Mouse (Mus musculus) heart, embryonic 15.5 days (tissue): Measurements from ENCODE around the gene Gm20662. TPM values are rescaled to one million over a fixed set of nuclear protein-coding genes. Genes with fewer than 3 reads are reported as not detected.

Source experiments
- ATAC-seq: fragments of 200-750 bp; cut with Nextera tagmentation; replicated peaks from 2 replicates; pipeline ENCODE4 v1.8.0; 2017; ENCODE audit warnings: low read depth, moderate TSS enrichment; ENCODE audit not compliant: insufficient number of reproducible peaks, insufficient read depth, low FRiP score
- H3K27ac ChIP-seq: fragments of 300-500 bp; sonication (generic); 2 replicates; pipeline ENCODE4 v1.5.1; 2015; ENCODE audit warnings: mild to moderate bottlenecking, inconsistent platforms
- H3K27me3 ChIP-seq: fragments of 300-500 bp; sonication (generic); 2 replicates; pipeline ENCODE4 v1.6.1; 2015; ENCODE audit warnings: inconsistent platforms
- H3K36me3 ChIP-seq: fragments of 300-500 bp; sonication (generic); 2 replicates; pipeline ENCODE4 v1.6.1; 2015; ENCODE audit warnings: mild to moderate bottlenecking, inconsistent platforms
- H3K4me1 ChIP-seq: fragments of 300-500 bp; sonication (generic); replicated peaks from 2 replicates; pipeline ENCODE4 v1.6.1; 2015; ENCODE audit warnings: inconsistent platforms
- H3K4me2 ChIP-seq: fragments of 300-500 bp; sonication (generic); 2 replicates; pipeline ENCODE4 v1.6.1; 2015; ENCODE audit warnings: inconsistent platforms, mild to moderate bottlenecking, moderate library complexity
- H3K4me3 ChIP-seq: fragments of 300-500 bp; sonication (generic); 2 replicates; pipeline ENCODE4 v1.5.1; 2015; ENCODE audit warnings: mild to moderate bottlenecking, inconsistent platforms
- H3K9ac ChIP-seq: fragments of 300-500 bp; sonication (generic); 2 replicates; pipeline ENCODE4 v1.6.1; 2015; ENCODE audit warnings: mild to moderate bottlenecking, inconsistent platforms
- H3K9me3 ChIP-seq: fragments of 300-500 bp; sonication (generic); replicated peaks from 2 replicates; pipeline ENCODE4 v1.6.1; 2016; ENCODE audit warnings: inconsistent platforms
- WGBS: fragments of 180-500 bp; shearing (Covaris S2); methylation state at CpG from one replicate; pipeline ENCODE4 v1.1.7; 2015; ENCODE audit warnings: mixed read lengths; 5-methylcytosine and 5-hydroxymethylcytosine counted together
- polyA plus RNA-seq: library from polyadenylated mRNA; unstranded; fragments of >200 nt; fragmentation: Nextera tagmentation; extraction: Ambion mirVana; gene quantifications from 2 replicates; pipeline ENCODE4 v1.2.1, GENCODE M21; 2015

The Gm20662 gene
- polyA plus RNA-seq, 1 experiment from 2014 or later, result 0.19 TPM

DNA sequence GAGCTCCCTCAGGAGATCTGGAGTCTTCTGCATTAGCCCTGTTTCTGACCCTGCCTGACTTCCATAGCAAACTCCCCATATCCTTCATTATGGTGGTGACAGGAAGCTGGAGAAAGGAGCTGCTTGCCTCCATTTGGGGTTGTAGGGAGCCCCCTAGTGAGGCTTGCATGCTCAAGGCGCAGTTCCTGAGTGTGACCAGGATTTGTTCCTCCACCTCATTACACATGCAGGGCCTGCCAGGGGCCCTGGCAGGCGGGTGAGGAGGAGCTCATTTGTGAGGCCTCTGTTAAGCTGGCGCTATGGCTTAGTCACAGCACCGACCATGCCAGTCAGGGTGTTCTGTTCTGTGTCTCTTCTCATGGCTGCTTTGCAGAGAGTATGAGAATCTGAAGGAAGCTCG is 34.3 kb upstream of the Gm20662 start:
- Histone ChIP-seq H3K4me3 (no peak overlapping the region), H3K9ac (no peak overlapping the region), H3K36me3 (peaks cover 17% of the 10 kb centered on the region; the same call in 1 of the 2 replicates), H3K4me2 (no peak overlapping the region), H3K4me1 (peaks cover 7% of the 10 kb centered on the region), H3K27ac (no peak overlapping the region), H3K27me3 (no peaks in the 10 kb centered on the region), H3K9me3 (no peaks in the 10 kb centered on the region)
- ATAC-seq, result no peak
- 50% methylated on average over 5 of the region's 5 CpGs for WGBS

DNA sequence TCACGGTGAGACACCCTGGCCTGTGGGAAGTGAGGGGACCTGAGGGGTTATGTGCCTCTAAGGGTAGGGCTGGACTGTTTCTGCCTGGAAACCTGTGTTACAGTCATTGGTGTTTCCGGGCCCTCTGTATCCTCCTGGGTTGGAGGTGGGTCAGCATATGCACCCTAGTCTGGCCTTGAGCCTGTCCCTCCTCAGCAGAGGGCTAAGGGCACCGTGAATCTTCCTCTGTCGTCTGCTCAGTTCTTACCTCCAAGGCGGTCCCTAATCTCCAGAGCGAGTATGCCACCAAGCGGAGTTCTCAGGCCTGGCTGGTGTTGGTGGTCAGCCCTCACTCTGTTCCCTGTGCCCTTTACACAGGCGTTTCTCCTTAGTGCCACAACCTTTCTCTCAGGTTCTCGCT is 33.2 kb upstream of the Gm20662 start:
- no peak overlapping the region for H3K4me3 ChIP-seq
- no peaks in the 10 kb centered on the region for H3K27me3 ChIP-seq
- peaks cover 7% of the 10 kb centered on the region for H3K4me1 ChIP-seq
- H3K9ac ChIP-seq, result no peak overlapping the region
- H3K27ac ChIP-seq, result no peak overlapping the region
- no peak for ATAC-seq
- H3K9me3 ChIP-seq, result no peaks in the 10 kb centered on the region
- H3K36me3 ChIP-seq, result peaks cover 17% of the 10 kb centered on the region; the same call in 1 of the 2 replicates
- WGBS, result 88% methylated on average over 9 of the region's 9 CpGs
- no peak overlapping the region for H3K4me2 ChIP-seq

DNA sequence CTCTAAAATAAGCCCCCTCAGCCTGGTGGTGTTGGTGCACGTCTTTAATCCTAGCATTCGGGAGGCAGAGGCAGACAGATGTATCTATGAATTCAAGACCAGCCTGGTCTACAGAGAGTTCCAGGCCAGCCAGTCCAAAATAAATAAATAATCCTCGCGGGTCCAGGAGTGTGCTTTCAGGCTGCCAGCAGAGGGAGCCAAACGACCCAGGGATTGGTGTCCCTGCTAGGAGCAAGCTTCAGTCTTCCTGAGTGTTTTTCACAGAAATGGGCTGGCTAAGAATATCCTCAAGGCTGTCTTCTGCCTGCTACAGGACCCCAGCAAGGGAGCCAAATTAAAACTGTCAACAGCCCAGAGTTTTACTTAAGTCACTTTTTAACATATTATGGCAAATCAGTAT is 32.4 kb upstream of the Gm20662 start:
- Histone ChIP-seq H3K27me3 (no peaks in the 10 kb centered on the region), H3K36me3 (peaks cover 17% of the 10 kb centered on the region; the same call in 1 of the 2 replicates), H3K4me2 (no peak overlapping the region), H3K9ac (no peak overlapping the region), H3K4me3 (no peak overlapping the region), H3K27ac (peak overlapping the region; percentile 71; the same call in 1 of the 2 replicates), H3K4me1 (peaks cover 7% of the 10 kb centered on the region), H3K9me3 (no peaks in the 10 kb centered on the region)
- ATAC-seq, result peak; percentile 65
- 12% methylated on average over 5 of the region's 5 CpGs for WGBS

DNA sequence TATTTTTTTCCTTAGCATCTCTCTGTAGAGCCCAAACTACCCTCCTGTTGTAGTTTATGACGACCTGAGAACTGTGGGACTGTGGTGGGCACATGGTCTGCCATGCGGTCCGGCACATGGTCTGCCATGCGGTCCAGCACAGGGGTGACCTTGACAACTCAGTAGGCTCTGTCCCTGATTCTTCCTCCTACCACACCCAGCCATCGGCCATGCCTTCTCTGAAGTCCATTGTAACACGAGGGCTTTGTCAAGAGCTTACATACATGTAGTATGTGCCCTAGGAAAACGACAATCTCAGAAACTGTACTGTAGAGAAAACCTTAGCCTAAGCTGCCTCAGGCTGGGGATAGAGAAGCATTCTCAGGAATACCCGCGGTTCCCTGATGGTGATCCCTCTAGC is 31.5 kb upstream of the Gm20662 start:
- peaks cover 7% of the 10 kb centered on the region for H3K4me1 ChIP-seq
- 89% methylated on average over 9 of the region's 9 CpGs for WGBS
- peaks cover 8% of the 10 kb centered on the region; the same call in 1 of the 2 replicates for H3K36me3 ChIP-seq

DNA sequence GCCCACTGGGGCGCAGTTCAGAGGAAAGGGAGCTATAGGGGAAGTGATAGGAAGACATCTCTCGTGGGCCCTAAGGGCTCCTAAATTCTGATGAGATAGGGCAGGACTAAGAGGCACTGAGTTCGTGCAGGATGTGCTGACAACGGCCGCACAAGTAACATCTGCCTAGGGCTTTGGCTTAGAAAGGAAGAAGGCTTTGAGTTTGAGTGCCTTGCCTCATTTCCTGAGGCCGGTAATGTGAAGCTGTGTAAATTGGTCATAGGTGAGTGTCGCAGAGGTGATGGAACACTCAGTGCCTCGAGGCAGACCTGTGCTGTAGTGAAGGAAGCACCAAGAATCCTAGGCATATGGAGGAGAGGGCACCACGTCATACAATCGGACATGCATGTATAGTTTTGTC is 29.5 kb upstream of the Gm20662 start:
- no peaks in the 10 kb centered on the region for H3K9me3 ChIP-seq
- no peak overlapping the region for H3K4me2 ChIP-seq
- WGBS, result 72% methylated on average over 10 of the region's 10 CpGs
- no peak overlapping the region for H3K4me3 ChIP-seq
- no peak overlapping the region for H3K9ac ChIP-seq
- H3K27ac ChIP-seq, result no peak overlapping the region
- peaks cover 14% of the 10 kb centered on the region for H3K4me1 ChIP-seq
- H3K36me3 ChIP-seq, result peaks cover 7% of the 10 kb centered on the region; the same call in 1 of the 2 replicates
- H3K27me3 ChIP-seq, result no peaks in the 10 kb centered on the region
- ATAC-seq, result no peak

More for the DNA sequence above, 31.5 kb upstream of the Gm20662 start:
- no peak overlapping the region for H3K9ac ChIP-seq
- no peak overlapping the region for H3K4me3 ChIP-seq
- H3K27me3 ChIP-seq, result no peaks in the 10 kb centered on the region
- H3K9me3 ChIP-seq, result no peaks in the 10 kb centered on the region
- H3K4me2 ChIP-seq, result no peak overlapping the region
- no peak overlapping the region for H3K27ac ChIP-seq
- ATAC-seq, result no peak

DNA sequence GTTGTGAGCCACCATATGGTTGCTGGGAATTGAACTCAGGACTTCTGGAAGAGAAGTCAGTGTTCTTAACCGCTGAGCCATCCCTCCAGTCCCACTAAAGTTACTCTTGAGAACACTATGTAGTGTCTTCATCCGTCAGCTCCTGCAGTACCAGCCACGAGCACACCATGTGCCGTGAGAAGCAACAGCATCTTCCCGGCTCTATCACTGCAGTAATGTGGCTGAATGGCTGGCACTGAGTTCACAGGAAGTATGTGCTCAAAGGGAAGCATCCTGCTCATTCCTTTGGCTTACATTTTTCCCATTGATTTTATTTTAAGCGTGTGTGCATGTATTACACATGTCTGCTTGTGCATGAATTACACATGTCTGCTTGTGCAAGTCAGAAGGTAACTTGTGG is 28.7 kb upstream of the Gm20662 start:
- peaks cover 7% of the 10 kb centered on the region; the same call in 1 of the 2 replicates for H3K36me3 ChIP-seq
- H3K27ac ChIP-seq, result no peak overlapping the region
- no peak overlapping the region for H3K4me2 ChIP-seq
- WGBS, result 71% methylated on average over 6 of the region's 6 CpGs
- H3K27me3 ChIP-seq, result no peaks in the 10 kb centered on the region
- no peak overlapping the region for H3K9ac ChIP-seq
- H3K4me1 ChIP-seq, result peaks cover 16% of the 10 kb centered on the region
- H3K9me3 ChIP-seq, result no peaks in the 10 kb centered on the region
- no peak for ATAC-seq
- no peak overlapping the region for H3K4me3 ChIP-seq

DNA sequence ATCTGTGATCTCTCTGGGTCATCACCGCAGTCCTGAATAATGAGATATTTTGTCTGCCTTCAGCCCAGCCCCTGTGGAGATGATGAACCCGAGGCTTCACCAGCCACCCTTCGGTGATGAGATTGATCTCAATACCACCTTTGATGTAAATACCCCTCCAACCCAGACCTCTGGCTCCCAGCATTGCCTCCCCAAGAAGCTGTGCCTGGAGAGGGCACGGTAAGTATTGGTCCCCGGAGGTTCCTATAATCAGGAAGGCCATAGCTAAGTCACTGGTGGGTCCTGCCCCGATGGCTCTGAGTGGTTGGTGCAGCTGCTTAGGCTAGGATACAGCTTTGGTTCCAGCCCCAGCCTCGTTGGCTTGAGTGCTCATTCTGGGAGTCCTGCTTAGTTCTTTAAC is 27.6 kb upstream of the Gm20662 start:
- no peak overlapping the region for H3K4me3 ChIP-seq
- WGBS, result 88% methylated on average over 7 of the region's 7 CpGs
- H3K27me3 ChIP-seq, result no peaks in the 10 kb centered on the region
- H3K9me3 ChIP-seq, result no peaks in the 10 kb centered on the region
- H3K27ac ChIP-seq, result no peak overlapping the region
- ATAC-seq, result no peak
- 0 out of 2 replicates have a peak, but pooled peaks cover 2% of the 10 kb centered on the region for H3K36me3 ChIP-seq
- H3K4me1 ChIP-seq, result peaks cover 16% of the 10 kb centered on the region
- no peak overlapping the region for H3K9ac ChIP-seq
- H3K4me2 ChIP-seq, result no peak overlapping the region

DNA sequence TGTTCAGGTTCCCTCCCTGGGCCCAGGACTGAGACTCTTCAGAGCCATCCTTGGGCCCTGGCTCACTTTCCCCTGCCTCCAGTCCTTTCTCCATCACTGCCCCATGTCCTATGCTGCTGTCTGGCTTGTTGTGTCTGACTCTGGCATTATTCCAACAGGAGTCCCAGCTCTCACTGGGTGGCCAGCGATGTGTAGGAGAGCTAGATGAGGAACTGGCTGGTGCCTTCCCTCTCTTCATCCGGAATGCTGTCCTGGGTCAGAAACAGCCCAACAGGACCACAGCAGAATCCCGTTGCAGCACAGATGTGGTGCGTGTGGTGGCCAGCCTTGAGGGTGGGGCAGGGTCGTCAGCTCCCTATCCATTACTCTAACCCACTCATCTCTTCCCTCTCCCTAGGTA is 25.8 kb upstream of the Gm20662 start:
- Histone ChIP-seq H3K27ac (no peak overlapping the region), H3K4me2 (no peak overlapping the region), H3K9me3 (no peaks in the 10 kb centered on the region), H3K4me3 (no peak overlapping the region), H3K4me1 (peaks cover 23% of the 10 kb centered on the region), H3K27me3 (no peaks in the 10 kb centered on the region), H3K36me3 (0 out of 2 replicates have a peak, but pooled peaks cover 2% of the 10 kb centered on the region), H3K9ac (no peak overlapping the region)
- ATAC-seq, result no peak
- WGBS, result 81% methylated on average over 5 of the region's 5 CpGs

DNA sequence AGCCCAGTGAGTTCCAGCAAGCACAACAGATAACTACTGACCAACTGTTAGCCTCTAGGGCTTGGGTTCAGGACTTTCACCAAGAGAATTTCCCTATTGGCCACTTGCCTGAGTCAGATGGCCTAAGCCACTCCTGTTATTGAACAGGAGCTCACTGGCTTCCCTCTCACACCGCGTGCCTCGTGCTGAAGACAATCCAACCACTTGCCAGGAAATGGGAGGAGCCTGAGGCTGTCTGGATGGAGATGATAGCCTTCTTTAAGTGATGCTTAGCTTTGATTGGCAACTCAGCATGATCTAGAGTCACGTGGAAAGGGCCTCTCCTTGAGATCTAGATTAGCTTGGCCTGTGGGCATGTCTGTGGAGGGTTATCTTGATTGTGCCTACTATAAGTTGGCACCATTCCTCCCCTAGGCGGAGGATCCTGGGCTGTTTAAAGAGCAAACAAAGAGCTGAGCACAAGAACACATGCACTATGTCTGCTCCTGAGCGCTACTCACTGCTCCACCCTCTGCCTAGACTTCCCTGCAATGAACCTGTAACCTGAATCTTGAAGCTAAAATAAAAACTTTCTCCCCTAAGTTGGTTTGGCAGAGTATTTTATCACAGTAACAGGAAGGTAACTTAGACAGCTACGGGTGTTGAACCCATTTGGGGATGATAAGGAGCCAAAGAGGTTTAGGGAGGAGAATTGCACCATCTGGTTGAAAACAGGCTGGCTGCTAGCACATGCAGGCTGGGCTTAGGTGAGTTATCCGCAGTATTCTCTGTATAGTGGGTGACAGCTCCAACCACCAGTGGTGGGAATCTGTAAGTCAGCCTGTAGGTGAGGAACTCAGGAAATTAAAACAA is 24.2 kb upstream of the Gm20662 start:
- peak overlapping the region; percentile 35; the same call in 1 of the 2 replicates for H3K27ac ChIP-seq
- H3K4me1 ChIP-seq, result peaks cover 36% of the 10 kb centered on the region
- ATAC-seq, result peak; percentile 41
- H3K9ac ChIP-seq, result no peak overlapping the region
- no peak overlapping the region for H3K4me3 ChIP-seq
- H3K36me3 ChIP-seq, result 0 out of 2 replicates have a peak, but pooled peaks cover 2% of the 10 kb centered on the region
- H3K27me3 ChIP-seq, result no peaks in the 10 kb centered on the region
- 55% methylated on average over 8 of the region's 8 CpGs for WGBS
- H3K4me2 ChIP-seq, result no peak overlapping the region
- no peaks in the 10 kb centered on the region for H3K9me3 ChIP-seq

DNA sequence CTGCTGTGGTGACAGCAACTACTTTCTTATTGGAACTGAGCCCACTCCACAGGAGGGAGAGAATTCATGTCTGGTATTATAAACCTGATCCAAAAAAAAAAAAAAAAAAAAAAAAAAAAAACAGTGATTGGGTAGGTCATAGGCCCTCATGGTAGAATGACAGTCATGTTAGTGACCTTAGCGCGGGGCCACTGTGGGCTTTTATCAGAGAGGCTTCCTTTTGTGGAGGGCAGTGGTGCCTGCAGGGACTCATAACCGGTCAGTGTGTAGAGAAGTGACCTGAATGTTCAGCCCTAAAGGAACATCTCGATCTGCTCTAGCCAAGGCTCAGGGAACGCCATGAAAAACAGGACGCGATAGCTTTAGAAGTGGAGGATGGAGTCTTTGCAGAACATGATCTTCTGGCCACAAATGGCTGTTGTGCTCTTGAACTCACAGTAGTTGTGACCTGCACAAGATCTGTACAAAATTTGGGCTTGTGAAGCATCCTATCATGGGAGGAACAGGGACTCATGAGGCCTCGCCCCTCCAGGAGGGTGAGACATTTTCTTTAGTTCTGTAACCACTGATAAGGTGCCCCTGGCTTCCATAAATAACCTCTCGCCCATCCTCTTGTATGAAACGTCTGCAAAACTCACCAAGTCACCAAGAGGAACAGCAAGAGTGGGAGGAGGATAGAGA is 21.5 kb upstream of the Gm20662 start:
- H3K27me3 ChIP-seq, result no peaks in the 10 kb centered on the region
- peaks cover 39% of the 10 kb centered on the region for H3K4me1 ChIP-seq
- WGBS, result 37% methylated on average over 10 of the region's 10 CpGs
- peak overlapping the region; percentile 71 for H3K4me2 ChIP-seq
- no peak overlapping the region for H3K9ac ChIP-seq
- peak overlapping the region; percentile 89 for H3K27ac ChIP-seq
- no peak overlapping the region for H3K4me3 ChIP-seq
- no peak; the same call in 1 of the 2 replicates for ATAC-seq
- no peaks in the 10 kb centered on the region for H3K9me3 ChIP-seq
- peaks cover 14% of the 10 kb centered on the region; the same call in 1 of the 2 replicates for H3K36me3 ChIP-seq
